8 mouse cellular contexts compared by ENCODE assay signal in the genomic region with DNA sequence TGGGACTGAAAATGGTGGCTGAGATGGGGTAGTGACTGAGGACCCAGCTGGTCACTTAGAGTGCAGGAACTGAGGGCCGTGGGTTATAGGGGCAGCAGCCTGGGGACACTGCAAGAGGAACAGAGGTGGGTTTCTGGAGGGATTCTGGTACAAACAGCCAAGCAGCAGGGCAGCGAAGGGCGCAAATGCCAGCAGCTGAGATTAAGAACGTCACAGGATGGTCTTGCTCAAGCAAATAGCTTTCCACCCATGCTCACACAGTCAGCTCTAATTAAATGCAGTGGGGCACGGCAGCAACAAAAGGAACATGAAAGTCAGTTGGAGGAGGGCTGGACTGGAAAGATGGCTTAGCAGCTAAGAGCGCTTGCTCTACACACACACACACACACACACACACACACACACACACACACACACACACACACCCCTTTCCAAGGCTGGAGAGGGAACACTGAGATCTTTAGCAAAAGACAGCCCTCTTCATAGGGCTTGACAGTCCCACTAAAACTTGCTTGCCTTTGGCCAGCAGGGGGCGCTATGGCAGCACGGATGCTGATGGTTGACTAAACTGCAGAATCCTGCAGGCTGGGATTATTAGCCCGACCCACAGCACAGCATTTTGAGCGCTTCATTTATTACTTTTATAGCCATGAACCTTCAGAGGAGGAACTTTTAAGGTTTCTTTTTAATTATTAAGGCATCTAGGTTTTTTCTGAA. TPM values are rescaled to one million over a fixed set of nuclear protein-coding genes. Genes with fewer than 3 reads are reported as not detected.
DNase-seq lines count a peak whose midpoint lies in the region; ATAC-seq and TF ChIP-seq lines count a peak whose summit lies in the region.

No protein-coding gene starts in this region.

- intact Hi-C loops in heart, postnatal 14 days (cut with DNase I), result loop anchor here (2.0 to 5.0 kb wide), 5 partner anchors 60 to 1386 kb away; no protein-coding TSS in a partner anchor

- no peaks in the 10 kb centered on the region for H3K27me3 ChIP-seq in forebrain, embryonic 13.5 days
- H3K27me3 ChIP-seq in liver, postnatal 0 days (ENCODE audit: insufficient read depth, low read length), result no peaks in the 10 kb centered on the region
- H3K27me3 ChIP-seq in neural tube, embryonic 15.5 days (replicated peaks), result no peaks in the 10 kb centered on the region
- no peaks in the 10 kb centered on the region for H3K27me3 ChIP-seq in testis, adult 2 months (ENCODE audit: control insufficient read depth, insufficient read depth, low read length)

- H3K27ac ChIP-seq in forebrain, embryonic 13.5 days, result no peak overlapping the region
- no peak overlapping the region for H3K27ac ChIP-seq in liver, postnatal 0 days (ENCODE audit: low read depth)
- H3K27ac ChIP-seq in neural tube, embryonic 15.5 days (replicated peaks), result peak overlapping the region; percentile 37; the same call in 1 of the 2 replicates
- H3K27ac ChIP-seq in testis, adult 2 months (ENCODE audit: control insufficient read depth, insufficient read depth, low read depth, low read length), result no peak overlapping the region

- TF ChIP-seq CTCF in liver, postnatal 0 days (IDR thresholded peaks at IDR 0.05; ENCODE audit: low read depth), result peak; percentile 96
- peak; percentile 98 for TF ChIP-seq CTCF in testis, adult 2 months (IDR thresholded peaks at IDR 0.05; ENCODE audit: control insufficient read depth, insufficient read depth, insufficient replicate concordance, low read depth, low read length)

- 16% methylated on average over 9 of the region's 10 CpGs for WGBS in forebrain, embryonic 13.5 days
- WGBS in large intestine, adult 2 months, result 28% methylated on average over 10 of the region's 10 CpGs
- 36% methylated on average over 9 of the region's 10 CpGs for WGBS in liver, postnatal 0 days (ENCODE audit: insufficient replicate concordance)
- 22% methylated on average over 10 of the region's 10 CpGs for WGBS in neural tube, embryonic 15.5 days

- H3K4me2 ChIP-seq in forebrain, embryonic 13.5 days, result peak overlapping the region; percentile 5; the same call in 1 of the 2 replicates
- no peak overlapping the region for H3K4me2 ChIP-seq in liver, postnatal 0 days (ENCODE audit: low read depth, low read length)
- peak overlapping the region; percentile 25 for H3K4me2 ChIP-seq in neural tube, embryonic 15.5 days

- H3K4me1 ChIP-seq in forebrain, embryonic 13.5 days, result 0 out of 2 replicates have a peak, but pooled peaks cover 10% of the 10 kb centered on the region
- H3K4me1 ChIP-seq in liver, postnatal 0 days (ENCODE audit: insufficient read depth), result no peaks in the 10 kb centered on the region
- peaks cover 8% of the 10 kb centered on the region for H3K4me1 ChIP-seq in neural tube, embryonic 15.5 days
- H3K4me1 ChIP-seq in testis, adult 2 months (ENCODE audit: control insufficient read depth, insufficient read depth, low read length), result peaks cover 5% of the 10 kb centered on the region

- H3K4me3 ChIP-seq in forebrain, embryonic 13.5 days, result no peak overlapping the region
- no peak overlapping the region for H3K4me3 ChIP-seq in liver, postnatal 0 days (ENCODE audit: low read depth, low read length)
- H3K4me3 ChIP-seq in neural tube, embryonic 15.5 days (replicated peaks), result no peak overlapping the region
- no peak overlapping the region for H3K4me3 ChIP-seq in testis, adult 2 months (ENCODE audit: control insufficient read depth, low read depth, low read length)

- no peak overlapping the region for H3K9ac ChIP-seq in forebrain, embryonic 13.5 days
- H3K9ac ChIP-seq in liver, postnatal 0 days (replicated peaks), result no peak overlapping the region
- H3K9ac ChIP-seq in neural tube, embryonic 15.5 days (replicated peaks), result no peak overlapping the region

- TF ChIP-seq POLR2A in testis, adult 2 months (IDR thresholded peaks at IDR 0.05; ENCODE audit: control insufficient read depth, low read depth, low read length), result no peak

- peak; percentile 87 for DNase-seq in ES-CJ7 (ENCODE audit: low read depth, low spot score)
- peak; percentile 88 to 94 for DNase-seq in heart, postnatal 14 days
- DNase-seq in large intestine, adult 2 months (ENCODE audit: low read depth, low spot score), result peak; percentile 66
- DNase-seq in liver, postnatal 0 days, result peak; percentile 88

- no peak for TF ChIP-seq EP300 in liver, postnatal 0 days (IDR thresholded peaks at IDR 0.05; ENCODE audit: low read depth)

- ATAC-seq in cerebellum, adult (ENCODE audit: insufficient number of reproducible peaks, low FRiP score, low TSS enrichment), result peak; percentile 81; the same call in 1 of the 2 replicates
- ATAC-seq in forebrain, embryonic 13.5 days, result peak; percentile 93
- peak; percentile 65 for ATAC-seq in liver, postnatal 0 days
- ATAC-seq in neural tube, embryonic 15.5 days (ENCODE audit: low FRiP score), result peak; percentile 90

- no peaks in the 10 kb centered on the region for H3K9me3 ChIP-seq in forebrain, embryonic 13.5 days (replicated peaks)
- no peaks in the 10 kb centered on the region for H3K9me3 ChIP-seq in liver, postnatal 0 days (ENCODE audit: low read length)
- no peaks in the 10 kb centered on the region for H3K9me3 ChIP-seq in neural tube, embryonic 15.5 days (replicated peaks)

- no peaks in the 10 kb centered on the region for H3K36me3 ChIP-seq in forebrain, embryonic 13.5 days (ENCODE audit: poor library complexity, severe bottlenecking)
- H3K36me3 ChIP-seq in liver, postnatal 0 days (replicated peaks; ENCODE audit: insufficient read depth, low read length), result no peaks in the 10 kb centered on the region
- H3K36me3 ChIP-seq in neural tube, embryonic 15.5 days, result no peaks in the 10 kb centered on the region
- H3K36me3 ChIP-seq in testis, adult 2 months (ENCODE audit: control insufficient read depth, insufficient read depth, low read length), result no peaks in the 10 kb centered on the region

RNA-seq across cellular contexts. Expression of a gene that starts 46.9 kb away (rescaled TPM):
- polyA plus RNA-seq in forebrain, embryonic 13.5 days (2015; fragmentation: Nextera tagmentation; extraction: Ambion mirVana), result 22.1 and 24.3 TPM in 2 replicates
- 100 to 1,000 TPM in 1 of 2 experiments, 10 to 100 TPM in 1; 93.9 to 118 TPM for total RNA-seq in heart, postnatal 14 days (2021)
- polyA plus RNA-seq in large intestine, adult 2 months (2012; rRNA removed), result 47.2 and 55.5 TPM in 2 replicates
- 25.4 and 26.6 TPM in 2 replicates for polyA plus RNA-seq in liver, postnatal 0 days (2015; fragmentation: Nextera tagmentation; extraction: Ambion mirVana)
- polyA plus RNA-seq in neural tube, embryonic 15.5 days (2015; fragmentation: Nextera tagmentation; extraction: Ambion mirVana), result 35.8 and 41.5 TPM in 2 replicates
- polyA plus RNA-seq in testis, adult 2 months (2012; rRNA removed), result 12.7 and 19.4 TPM in 2 replicates
